Mouse (Mus musculus) hindbrain, embryonic 14.5 days (tissue): ENCODE measurements around the gene Gm37240. TPM values are rescaled to one million over a fixed set of nuclear protein-coding genes. Genes with fewer than 3 reads are reported as not detected.
A peak's percentile ranks its signal among the peaks of the same experiment; 100 is the strongest.

Source experiments
- ATAC-seq: fragments of 200-750 bp; cut with Nextera tagmentation; 2 replicates; pipeline ENCODE4 v1.8.0; 2017; ENCODE audit warnings: moderate number of reproducible peaks, mild to moderate bottlenecking, moderate TSS enrichment, moderate library complexity; ENCODE audit not compliant: low FRiP score
- DNase-seq: peaks from one replicate; pipeline ENCODE4 v3.0.0-alpha.2; 2015; ENCODE audit warnings: low spot score
- H3K27ac ChIP-seq: fragments of 300-500 bp; sonication (generic); 2 replicates; pipeline ENCODE4 v1.5.1; 2014; ENCODE audit warnings: mild to moderate bottlenecking, moderate library complexity
- H3K27me3 ChIP-seq: fragments of 300-500 bp; sonication (generic); 2 replicates; pipeline ENCODE4 v1.6.1; 2014; ENCODE audit warnings: mild to moderate bottlenecking, low read length, mixed read lengths; ENCODE audit not compliant: control insufficient read depth, insufficient read depth
- H3K36me3 ChIP-seq: fragments of 300-500 bp; sonication (generic); replicated peaks from 2 replicates; pipeline ENCODE4 v1.6.1; 2014; ENCODE audit not compliant: control insufficient read depth, insufficient read depth
- H3K4me1 ChIP-seq: fragments of 300-500 bp; sonication (generic); replicated peaks from 2 replicates; pipeline ENCODE4 v1.6.1; 2014; ENCODE audit warnings: antibody characterized with exemption, low read length, mixed read lengths; ENCODE audit not compliant: control insufficient read depth, insufficient read depth
- H3K4me2 ChIP-seq: fragments of 300-500 bp; sonication (generic); replicated peaks from 2 replicates; pipeline ENCODE4 v1.6.1; 2014; ENCODE audit warnings: mild to moderate bottlenecking, moderate library complexity
- H3K4me3 ChIP-seq: fragments of 300-500 bp; sonication (generic); replicated peaks from 2 replicates; pipeline ENCODE4 v1.5.1; 2014; ENCODE audit warnings: mild to moderate bottlenecking, low read length
- H3K9ac ChIP-seq: fragments of 300-500 bp; sonication (generic); 2 replicates; pipeline ENCODE4 v1.6.1; 2014
- H3K9me3 ChIP-seq: fragments of 300-500 bp; sonication (generic); 2 replicates; pipeline ENCODE4 v1.6.1; 2016; ENCODE audit warnings: low read length; ENCODE audit not compliant: control insufficient read depth
- WGBS: fragments of 180-500 bp; shearing (Covaris S2); extraction: QIAGEN DNeasy Blood & Tissue Kit; methylation state at CpG from one replicate; pipeline ENCODE4 v1.1.7; 2014; 5-methylcytosine and 5-hydroxymethylcytosine counted together
- polyA plus RNA-seq: library from polyadenylated mRNA; unstranded; fragments of >200 nt; fragmentation: Nextera tagmentation; extraction: Ambion mirVana; gene quantifications from 2 replicates; pipeline ENCODE4 v1.2.1, GENCODE M21; 2014

Gene Gm37240
- polyA plus RNA-seq, 1 experiment from 2014 or later = 0.94 TPM

DNA sequence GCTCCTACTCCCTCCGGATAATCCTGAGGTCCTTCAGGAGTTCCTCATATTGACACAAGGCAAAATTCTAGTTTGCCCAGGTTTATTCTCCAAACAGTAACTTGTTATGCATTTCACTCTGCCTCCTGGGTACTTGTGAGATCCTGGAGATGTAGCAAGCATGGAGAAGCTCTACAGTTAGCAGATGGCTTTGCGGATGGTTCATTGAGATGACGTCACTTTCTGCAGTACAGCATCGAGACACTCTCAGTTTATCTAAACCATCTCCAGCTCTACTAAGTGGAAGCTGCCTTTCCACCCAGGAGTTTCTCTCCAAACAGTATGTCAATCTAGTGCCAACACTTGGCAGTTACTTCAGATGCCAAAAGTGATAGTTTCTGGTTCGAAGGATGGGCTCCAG is 444.5 kb downstream of the Gm37240 start:
- 93% methylated on average over 5 of the region's 5 CpGs for WGBS
- Histone ChIP-seq H3K4me1 (no peaks in the 10 kb centered on the region), H3K9ac (no peak overlapping the region), H3K4me3 (no peak overlapping the region), H3K4me2 (no peak overlapping the region), H3K9me3 (no peaks in the 10 kb centered on the region), H3K27ac (no peak overlapping the region), H3K27me3 (no peaks in the 10 kb centered on the region), H3K36me3 (no peaks in the 10 kb centered on the region)
- ATAC-seq = no peak
- DNase-seq = no peak

DNA sequence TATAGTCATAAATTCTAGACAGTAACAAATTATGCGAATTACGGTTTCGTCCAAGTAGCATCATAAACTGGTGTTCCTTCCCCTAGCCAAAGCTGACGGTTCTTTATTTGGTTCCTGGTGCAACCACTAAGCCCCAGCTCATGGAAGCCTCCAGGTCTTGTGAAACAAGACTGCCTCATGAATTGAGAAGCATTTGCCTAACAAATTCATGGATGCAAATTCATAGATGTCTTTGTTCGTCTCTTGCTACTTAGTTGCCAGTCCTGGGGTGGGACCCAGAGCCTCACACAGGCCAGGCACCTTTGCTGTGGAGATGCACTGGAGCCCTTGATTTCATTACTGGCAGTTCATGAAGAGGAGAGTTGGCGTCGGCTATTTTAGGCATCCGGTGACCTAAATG is 445.1 kb downstream of the Gm37240 start:
- Histone ChIP-seq H3K36me3 (no peaks in the 10 kb centered on the region), H3K9ac (no peak overlapping the region), H3K9me3 (no peaks in the 10 kb centered on the region), H3K4me1 (no peaks in the 10 kb centered on the region), H3K4me3 (no peak overlapping the region), H3K4me2 (no peak overlapping the region), H3K27me3 (no peaks in the 10 kb centered on the region), H3K27ac (no peak overlapping the region)
- no peak for DNase-seq
- ATAC-seq = no peak
- 89% methylated on average over 8 of the region's 8 CpGs for WGBS

DNA sequence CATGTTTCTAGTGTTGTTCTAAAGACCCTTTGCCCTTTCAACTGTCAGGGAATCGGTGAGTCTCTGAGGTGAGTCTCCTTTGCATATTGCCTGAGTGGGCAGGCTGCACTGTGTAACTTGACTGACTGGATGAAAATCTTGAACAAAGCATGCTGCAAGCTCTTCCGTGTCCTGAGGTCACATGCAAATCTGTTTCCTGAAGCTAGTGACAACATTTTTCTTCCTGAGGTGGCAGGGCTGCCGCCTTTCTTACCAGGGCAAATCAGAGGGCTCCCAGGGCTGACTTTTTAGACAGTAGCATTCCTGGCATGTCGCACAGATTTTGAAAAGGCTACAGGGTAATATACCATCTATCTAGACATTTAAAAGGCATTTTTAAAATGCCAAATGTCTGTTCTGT is 451.9 kb downstream of the Gm37240 start:
- DNase-seq (no peak), ATAC-seq (no peak)
- no peak overlapping the region for H3K4me3 ChIP-seq
- H3K27ac ChIP-seq = no peak overlapping the region
- H3K4me2 ChIP-seq = no peak overlapping the region
- no peaks in the 10 kb centered on the region for H3K9me3 ChIP-seq
- no peaks in the 10 kb centered on the region for H3K27me3 ChIP-seq
- H3K4me1 ChIP-seq = peaks cover 8% of the 10 kb centered on the region; the same call in 1 of the 2 replicates
- H3K36me3 ChIP-seq = no peaks in the 10 kb centered on the region
- H3K9ac ChIP-seq = no peak overlapping the region
- WGBS = 41% methylated on average over 4 of the region's 4 CpGs

DNA sequence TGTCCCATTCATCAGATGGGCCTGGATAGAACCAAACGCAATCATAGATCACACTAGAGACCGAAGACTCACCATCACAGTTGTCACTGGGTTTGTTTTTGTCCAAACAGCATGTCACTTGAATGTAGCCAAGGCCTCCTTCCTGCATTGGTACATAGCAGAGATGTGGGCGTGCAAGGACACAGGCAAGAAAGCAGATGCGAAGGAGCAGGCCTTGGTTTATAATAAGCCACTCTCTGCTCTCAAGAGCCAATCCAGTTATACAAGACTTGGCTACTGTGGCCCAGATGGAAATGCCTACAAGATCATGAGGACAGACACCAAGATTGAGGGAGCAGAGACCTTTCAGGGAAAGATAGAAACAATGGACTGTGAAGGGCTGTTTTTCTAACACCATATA is 456.1 kb downstream of the Gm37240 start:
- DNase-seq = no peak
- 95% methylated on average over 4 of the region's 4 CpGs for WGBS
- H3K9ac ChIP-seq = no peak overlapping the region
- no peaks in the 10 kb centered on the region for H3K36me3 ChIP-seq
- no peak overlapping the region for H3K27ac ChIP-seq
- H3K4me1 ChIP-seq = peaks cover 8% of the 10 kb centered on the region; the same call in 1 of the 2 replicates
- no peak for ATAC-seq
- no peaks in the 10 kb centered on the region for H3K27me3 ChIP-seq
- H3K4me3 ChIP-seq = no peak overlapping the region
- no peak overlapping the region for H3K4me2 ChIP-seq
- H3K9me3 ChIP-seq = no peaks in the 10 kb centered on the region

DNA sequence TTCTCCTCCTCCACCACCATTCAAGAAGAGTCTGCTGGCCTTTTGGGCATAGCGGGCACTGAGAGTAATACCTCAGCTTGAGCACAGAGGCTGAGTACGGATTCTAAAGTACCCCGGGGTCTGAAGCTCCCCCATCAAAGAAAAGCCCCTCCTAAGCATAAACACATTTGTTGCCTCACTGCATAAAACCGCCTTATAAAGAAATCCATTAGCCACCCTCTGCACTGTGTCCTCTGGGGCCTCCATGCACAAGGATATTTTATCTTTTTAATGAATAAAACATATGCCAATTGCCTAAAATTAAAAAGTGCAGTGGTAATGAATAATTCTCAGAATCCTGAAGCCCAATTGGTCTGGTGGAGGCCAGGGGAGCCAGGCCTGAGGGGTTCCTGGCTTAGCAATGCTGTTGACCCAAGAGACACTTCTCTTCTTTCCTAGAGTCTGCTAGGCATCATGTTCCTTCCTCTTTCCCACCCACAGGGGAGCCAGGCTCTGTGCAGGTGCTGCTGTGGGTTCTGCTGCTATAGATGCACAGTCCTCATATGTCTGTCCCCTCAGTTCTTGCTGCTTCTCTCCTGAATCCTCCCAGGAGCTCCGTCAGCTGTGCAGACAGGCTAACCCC is 463.8 kb downstream of the Gm37240 start:
- no peak overlapping the region for H3K9ac ChIP-seq
- no peak for DNase-seq
- H3K4me2 ChIP-seq = no peak overlapping the region
- no peaks in the 10 kb centered on the region for H3K4me1 ChIP-seq
- H3K27ac ChIP-seq = no peak overlapping the region
- H3K27me3 ChIP-seq = no peaks in the 10 kb centered on the region
- H3K9me3 ChIP-seq = no peaks in the 10 kb centered on the region
- peak; percentile 48; the same call in 1 of the 2 replicates for ATAC-seq
- no peak overlapping the region for H3K4me3 ChIP-seq
- no peaks in the 10 kb centered on the region for H3K36me3 ChIP-seq
- WGBS = 54% methylated on average over 5 of the region's 5 CpGs

DNA sequence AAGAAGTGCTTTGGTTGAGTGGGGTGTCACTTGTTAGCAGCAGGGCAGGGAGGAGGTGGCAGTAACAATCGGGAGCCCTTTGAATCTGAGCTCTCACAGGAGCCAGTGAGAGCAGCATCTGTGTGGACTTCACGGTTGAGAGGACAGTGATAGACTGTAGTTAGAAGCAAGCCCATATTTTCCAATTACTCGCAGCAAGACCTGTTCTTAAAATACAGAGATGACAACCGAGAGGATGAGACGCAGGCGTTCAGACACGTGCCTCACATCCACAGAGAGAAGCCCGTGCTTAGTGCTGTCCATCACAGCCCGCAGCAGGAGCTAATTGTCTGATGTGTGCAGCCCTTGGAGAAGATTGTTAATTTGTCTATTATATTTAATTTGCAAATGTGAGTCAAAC is 465.9 kb downstream of the Gm37240 start:
- H3K4me1 ChIP-seq = no peaks in the 10 kb centered on the region
- DNase-seq = no peak

DNA sequence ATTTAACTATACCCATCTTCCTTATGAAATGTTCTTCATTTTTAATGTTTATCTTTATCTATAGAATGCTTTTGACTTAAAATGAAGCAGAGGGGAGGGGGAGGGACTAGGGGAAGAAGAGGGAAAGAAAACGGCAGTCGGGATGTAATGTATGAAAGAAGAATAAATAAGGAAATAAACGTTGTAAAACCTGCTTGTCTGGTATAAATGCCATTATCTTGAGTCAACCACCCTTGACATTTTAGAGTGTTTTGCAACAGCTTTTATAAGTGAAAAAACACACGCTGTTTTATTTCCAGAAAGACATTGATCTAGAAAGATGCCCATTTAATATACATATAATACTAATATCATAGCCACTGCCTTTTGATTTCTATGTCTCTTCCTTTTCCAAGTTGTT is 469.7 kb downstream of the Gm37240 start:
- WGBS = 91% methylated on average over 4 of the region's 4 CpGs
- Histone ChIP-seq H3K4me3 (no peak overlapping the region), H3K4me1 (no peaks in the 10 kb centered on the region), H3K4me2 (no peak overlapping the region), H3K27me3 (no peaks in the 10 kb centered on the region), H3K36me3 (no peaks in the 10 kb centered on the region), H3K27ac (no peak overlapping the region), H3K9me3 (no peaks in the 10 kb centered on the region), H3K9ac (no peak overlapping the region)
- ATAC-seq (no peak), DNase-seq (no peak)

More for the DNA sequence above, 465.9 kb downstream of the Gm37240 start:
- no peak overlapping the region for H3K4me3 ChIP-seq
- H3K9me3 ChIP-seq = no peaks in the 10 kb centered on the region
- no peak overlapping the region for H3K9ac ChIP-seq
- H3K36me3 ChIP-seq = no peaks in the 10 kb centered on the region
- H3K27ac ChIP-seq = no peak overlapping the region
- no peak for ATAC-seq
- WGBS = 71% methylated on average over 9 of the region's 9 CpGs
- no peak overlapping the region for H3K4me2 ChIP-seq
- H3K27me3 ChIP-seq = no peaks in the 10 kb centered on the region

DNA sequence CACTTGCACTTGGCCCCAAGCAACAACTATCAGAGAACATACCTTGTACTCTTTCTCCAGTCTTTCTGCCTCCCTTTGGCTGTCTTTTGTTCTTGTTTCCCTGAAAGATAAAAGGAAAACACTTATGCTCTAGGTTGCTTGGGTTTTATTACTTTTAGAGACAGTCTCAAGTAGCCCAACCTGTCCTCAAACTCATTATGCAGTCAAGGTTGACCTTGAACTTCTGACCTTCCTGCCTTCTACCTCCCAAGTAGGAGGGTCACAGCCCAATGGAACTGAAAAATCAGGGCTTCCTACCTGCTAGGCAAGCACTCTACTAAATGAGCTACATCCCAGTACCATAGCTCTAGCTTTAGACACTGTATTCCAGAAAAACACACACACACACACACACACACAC is 488.5 kb downstream of the Gm37240 start:
- no peaks in the 10 kb centered on the region for H3K36me3 ChIP-seq
- DNase-seq (no peak), ATAC-seq (no peak)
- no peaks in the 10 kb centered on the region for H3K27me3 ChIP-seq
- H3K9me3 ChIP-seq = peaks cover 7% of the 10 kb centered on the region; the same call in 1 of the 2 replicates
- H3K4me1 ChIP-seq = no peaks in the 10 kb centered on the region
- H3K9ac ChIP-seq = no peak overlapping the region
- H3K4me3 ChIP-seq = no peak overlapping the region
- H3K27ac ChIP-seq = no peak overlapping the region
- H3K4me2 ChIP-seq = no peak overlapping the region

DNA sequence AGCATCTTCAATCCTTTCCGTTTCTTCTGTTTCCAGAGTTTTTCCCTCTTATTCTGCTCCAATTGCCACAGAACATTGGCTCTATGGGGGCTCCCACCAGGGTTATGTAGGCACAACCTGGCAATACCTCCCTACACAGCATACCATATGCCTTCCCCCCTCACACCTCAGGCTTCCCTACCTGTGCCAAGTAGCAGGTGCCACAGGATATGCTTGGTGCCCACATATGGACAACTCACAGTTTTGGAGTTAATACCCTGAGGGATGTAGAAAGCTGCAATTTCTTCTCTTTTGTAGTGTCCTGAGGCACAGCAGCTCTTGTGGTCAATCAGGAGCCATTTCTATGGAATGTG is 488.9 kb downstream of the Gm37240 start:
- Histone ChIP-seq H3K4me2 (no peak overlapping the region), H3K9ac (no peak overlapping the region), H3K4me1 (no peaks in the 10 kb centered on the region), H3K4me3 (no peak overlapping the region), H3K36me3 (no peaks in the 10 kb centered on the region), H3K27me3 (no peaks in the 10 kb centered on the region), H3K27ac (no peak overlapping the region), H3K9me3 (peaks cover 7% of the 10 kb centered on the region; the same call in 1 of the 2 replicates)
- 86% methylated on average over 1 of the region's 1 CpGs for WGBS
- ATAC-seq (no peak), DNase-seq (no peak)
